Mouse (Mus musculus) neural tube, embryonic 13.5 days (tissue): Measurements from ENCODE around the gene Muc13. TPM values are rescaled to one million over a fixed set of nuclear protein-coding genes. Genes with fewer than 3 reads are reported as not detected.

Source experiments
- ATAC-seq: fragments of 200-750 bp; cut with Nextera tagmentation; 2 replicates; pipeline ENCODE4 v1.8.0; 2017; ENCODE audit warnings: low read depth, mild to moderate bottlenecking, moderate TSS enrichment, moderate library complexity
- H3K27ac ChIP-seq: fragments of 300-500 bp; sonication (generic); replicated peaks from 2 replicates; pipeline ENCODE4 v1.5.1; 2015; ENCODE audit warnings: moderate library complexity, mild to moderate bottlenecking, inconsistent platforms
- H3K27me3 ChIP-seq: fragments of 300-500 bp; sonication (generic); 2 replicates; pipeline ENCODE4 v1.6.1; 2015; ENCODE audit warnings: mild to moderate bottlenecking, inconsistent platforms
- H3K36me3 ChIP-seq: fragments of 300-500 bp; sonication (generic); 2 replicates; pipeline ENCODE4 v1.6.1; 2015; ENCODE audit warnings: mild to moderate bottlenecking, inconsistent platforms
- H3K4me1 ChIP-seq: fragments of 300-500 bp; sonication (generic); replicated peaks from 2 replicates; pipeline ENCODE4 v1.6.1; 2015; ENCODE audit warnings: inconsistent platforms
- H3K4me2 ChIP-seq: fragments of 300-500 bp; sonication (generic); 2 replicates; pipeline ENCODE4 v1.6.1; 2015; ENCODE audit warnings: inconsistent platforms, mild to moderate bottlenecking, moderate library complexity
- H3K4me3 ChIP-seq: fragments of 300-500 bp; sonication (generic); 2 replicates; pipeline ENCODE4 v1.5.1; 2015; ENCODE audit warnings: mild to moderate bottlenecking, inconsistent platforms
- H3K9ac ChIP-seq: fragments of 300-500 bp; sonication (generic); 2 replicates; pipeline ENCODE4 v1.6.1; 2015; ENCODE audit warnings: moderate library complexity, mild to moderate bottlenecking, inconsistent platforms
- H3K9me3 ChIP-seq: fragments of 300-500 bp; sonication (generic); 2 replicates; pipeline ENCODE4 v1.6.1; 2016; ENCODE audit warnings: inconsistent platforms
- WGBS: fragments of 180-500 bp; shearing (Covaris S2); methylation state at CpG from one replicate; pipeline ENCODE4 v1.1.7; 2015; 5-methylcytosine and 5-hydroxymethylcytosine counted together
- polyA plus RNA-seq: library from polyadenylated mRNA; unstranded; fragments of >200 nt; fragmentation: Nextera tagmentation; extraction: Ambion mirVana; gene quantifications from 2 replicates; pipeline ENCODE4 v1.2.1, GENCODE M21; 2015

The Muc13 gene
- polyA plus RNA-seq, 1 experiment from 2014 or later: not detected

DNA sequence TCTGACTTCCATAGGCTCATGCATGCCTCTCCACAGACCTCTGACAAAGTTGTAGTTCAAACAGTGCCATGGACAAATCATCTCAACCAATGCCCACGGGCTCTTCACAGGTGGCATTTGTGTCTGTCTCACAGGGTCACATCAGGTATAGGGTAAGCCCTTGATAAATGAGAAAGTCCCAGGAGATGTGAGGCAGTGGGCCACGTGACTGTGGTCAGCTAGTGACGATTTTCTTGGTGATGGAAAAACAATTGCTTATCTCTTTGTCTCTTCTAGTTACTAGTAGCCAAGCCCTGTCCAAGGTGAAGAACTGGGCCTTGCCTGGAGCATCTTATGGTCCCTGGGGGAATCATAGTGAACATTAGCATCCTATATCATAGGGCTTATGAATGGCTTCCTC is 2.9 kb downstream of the Muc13 start:
- Histone ChIP-seq H3K4me2 (no peak overlapping the region), H3K4me3 (no peak overlapping the region), H3K4me1 (no peaks in the 10 kb centered on the region), H3K27me3 (no peaks in the 10 kb centered on the region), H3K9ac (no peak overlapping the region), H3K9me3 (no peaks in the 10 kb centered on the region), H3K36me3 (no peaks in the 10 kb centered on the region), H3K27ac (no peak overlapping the region)
- no peak for ATAC-seq
- 84% methylated on average over 3 of the region's 3 CpGs for WGBS

GRCm38 (mm10) chr16:33797860-33798259 is 4.0 kb downstream of the Muc13 start:
- no peaks in the 10 kb centered on the region for H3K9me3 ChIP-seq
- no peak overlapping the region for H3K9ac ChIP-seq
- no peak overlapping the region for H3K4me2 ChIP-seq
- no peak overlapping the region for H3K4me3 ChIP-seq
- no peak overlapping the region for H3K27ac ChIP-seq
- no peak for ATAC-seq
- no peaks in the 10 kb centered on the region for H3K36me3 ChIP-seq
- H3K4me1 ChIP-seq: no peaks in the 10 kb centered on the region
- no peaks in the 10 kb centered on the region for H3K27me3 ChIP-seq
- WGBS: 44% methylated on average over 5 of the region's 5 CpGs

DNA sequence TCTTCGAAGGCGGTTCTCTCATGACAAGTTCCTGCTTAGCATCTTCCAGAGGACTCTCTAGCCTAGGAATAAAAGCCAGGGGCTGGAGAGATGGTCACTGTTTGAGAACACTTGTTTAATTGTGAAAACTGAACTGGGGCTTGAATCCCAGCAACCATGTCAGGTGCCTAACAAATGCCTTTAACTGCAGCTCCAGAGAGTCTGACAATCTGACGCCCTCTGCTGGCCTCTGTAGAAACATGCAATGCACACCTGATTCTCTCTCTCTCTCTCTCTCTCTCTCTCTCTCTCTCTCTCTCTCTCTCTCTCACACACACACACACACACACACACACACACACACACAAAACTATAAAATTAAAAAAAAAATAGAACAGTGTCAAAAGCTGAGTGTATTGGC is 16.2 kb downstream of the Muc13 start:
- Histone ChIP-seq H3K36me3 (no peaks in the 10 kb centered on the region), H3K27me3 (no peaks in the 10 kb centered on the region), H3K4me2 (no peak overlapping the region), H3K4me3 (no peak overlapping the region), H3K4me1 (no peaks in the 10 kb centered on the region), H3K9ac (no peak overlapping the region), H3K9me3 (no peaks in the 10 kb centered on the region; the same call in 1 of the 2 replicates), H3K27ac (no peak overlapping the region)
- 64% methylated on average over 3 of the region's 3 CpGs for WGBS
- no peak for ATAC-seq

GRCm38 (mm10) chr16:33818413-33819165 is 24.8 kb downstream of the Muc13 start:
- H3K36me3 ChIP-seq: no peaks in the 10 kb centered on the region
- H3K9me3 ChIP-seq: no peaks in the 10 kb centered on the region
- no peaks in the 10 kb centered on the region for H3K4me1 ChIP-seq
- WGBS: 94% methylated on average over 7 of the region's 7 CpGs
- H3K4me3 ChIP-seq: no peak overlapping the region
- H3K9ac ChIP-seq: no peak overlapping the region
- ATAC-seq: no peak
- peaks cover 7% of the 10 kb centered on the region; the same call in 1 of the 2 replicates for H3K27me3 ChIP-seq
- H3K27ac ChIP-seq: no peak overlapping the region
- no peak overlapping the region for H3K4me2 ChIP-seq

DNA sequence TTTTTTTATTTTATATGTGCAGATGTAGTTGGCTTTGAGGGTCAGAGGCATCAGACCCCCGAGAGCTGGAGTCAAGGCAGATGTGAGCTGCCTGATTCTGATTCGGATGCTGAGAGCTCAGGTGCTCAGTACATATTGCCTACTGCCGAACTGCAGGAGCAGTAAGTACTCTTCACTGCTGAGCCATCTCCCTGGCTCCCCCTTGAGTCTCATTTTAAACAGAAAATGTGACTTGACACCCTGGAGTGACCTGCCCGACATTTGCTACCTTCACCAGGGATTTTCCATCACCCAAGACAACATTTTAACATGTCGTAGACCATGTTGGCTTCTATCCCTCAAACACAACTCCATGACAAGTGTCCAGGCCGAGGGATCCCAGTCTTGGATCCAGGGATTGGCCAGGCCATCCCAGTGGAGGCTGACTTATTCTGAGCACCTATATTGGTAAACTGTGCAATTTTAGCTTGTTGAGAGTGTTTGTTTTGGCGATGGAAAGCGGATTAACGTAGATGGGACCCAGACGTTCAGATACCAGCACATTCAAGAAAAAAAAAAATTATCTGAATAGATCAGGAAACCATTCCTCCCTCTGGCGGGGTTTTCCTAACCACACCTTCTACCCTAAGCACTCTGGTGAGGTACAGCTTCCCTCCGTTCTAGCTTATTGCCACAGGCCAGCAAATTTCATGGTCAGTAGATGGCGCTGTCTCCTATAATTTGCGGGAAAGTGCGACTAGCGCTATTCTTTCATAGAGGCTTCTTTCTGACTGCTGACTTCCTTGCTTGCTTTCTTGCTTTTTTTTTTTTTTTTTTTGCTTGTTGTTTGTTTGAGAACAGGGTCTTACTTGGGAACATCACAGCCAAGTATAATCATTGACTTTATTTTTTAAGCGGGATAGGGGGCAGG is 26.7 kb downstream of the Muc13 start:
- H3K4me1 ChIP-seq: no peaks in the 10 kb centered on the region
- H3K36me3 ChIP-seq: no peaks in the 10 kb centered on the region
- ATAC-seq: 0 out of 2 replicates have a peak, but pooled peaks have one; percentile 59
- 22% methylated on average over 17 of the region's 17 CpGs for WGBS
- H3K9ac ChIP-seq: no peak overlapping the region
- H3K9me3 ChIP-seq: no peaks in the 10 kb centered on the region
- no peak overlapping the region for H3K4me3 ChIP-seq
- H3K27ac ChIP-seq: no peak overlapping the region
- H3K4me2 ChIP-seq: no peak overlapping the region
- H3K27me3 ChIP-seq: peaks cover 7% of the 10 kb centered on the region; the same call in 1 of the 2 replicates

GRCm38 (mm10) chr16:33824603-33825002 is 30.8 kb downstream of the Muc13 start:
- Histone ChIP-seq H3K27ac (no peak overlapping the region), H3K27me3 (peaks cover 27% of the 10 kb centered on the region), H3K4me3 (no peak overlapping the region), H3K9me3 (no peaks in the 10 kb centered on the region), H3K36me3 (no peaks in the 10 kb centered on the region), H3K9ac (no peak overlapping the region), H3K4me1 (peaks cover 7% of the 10 kb centered on the region), H3K4me2 (no peak overlapping the region)
- WGBS: 74% methylated on average over 6 of the region's 6 CpGs
- ATAC-seq: no peak

DNA sequence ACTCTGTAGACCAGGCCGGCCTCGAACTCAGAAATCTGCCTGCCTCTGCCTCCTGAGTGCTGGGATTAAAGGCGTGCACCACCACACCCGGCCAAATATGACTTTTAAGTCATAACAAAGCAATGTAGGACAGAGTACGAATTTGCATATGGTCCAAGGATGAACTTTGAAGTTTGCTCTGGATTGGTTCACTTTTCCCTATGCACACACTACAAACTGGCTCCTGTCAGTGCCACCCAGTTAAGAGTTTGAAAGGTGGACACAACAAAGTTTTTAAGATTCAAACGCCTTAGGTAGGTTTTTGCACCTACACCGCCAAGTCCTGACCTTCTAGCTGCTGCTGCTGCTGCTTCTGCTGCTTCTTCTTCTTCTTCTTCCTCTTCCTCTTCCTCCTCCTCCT is 34.7 kb downstream of the Muc13 start:
- Histone ChIP-seq H3K4me3 (no peak overlapping the region), H3K9ac (no peak overlapping the region), H3K4me2 (no peak overlapping the region), H3K27me3 (peaks cover 58% of the 10 kb centered on the region), H3K27ac (no peak overlapping the region), H3K4me1 (peaks cover 33% of the 10 kb centered on the region), H3K36me3 (no peaks in the 10 kb centered on the region), H3K9me3 (no peaks in the 10 kb centered on the region)
- no peak for ATAC-seq
- WGBS: 90% methylated on average over 7 of the region's 7 CpGs

DNA sequence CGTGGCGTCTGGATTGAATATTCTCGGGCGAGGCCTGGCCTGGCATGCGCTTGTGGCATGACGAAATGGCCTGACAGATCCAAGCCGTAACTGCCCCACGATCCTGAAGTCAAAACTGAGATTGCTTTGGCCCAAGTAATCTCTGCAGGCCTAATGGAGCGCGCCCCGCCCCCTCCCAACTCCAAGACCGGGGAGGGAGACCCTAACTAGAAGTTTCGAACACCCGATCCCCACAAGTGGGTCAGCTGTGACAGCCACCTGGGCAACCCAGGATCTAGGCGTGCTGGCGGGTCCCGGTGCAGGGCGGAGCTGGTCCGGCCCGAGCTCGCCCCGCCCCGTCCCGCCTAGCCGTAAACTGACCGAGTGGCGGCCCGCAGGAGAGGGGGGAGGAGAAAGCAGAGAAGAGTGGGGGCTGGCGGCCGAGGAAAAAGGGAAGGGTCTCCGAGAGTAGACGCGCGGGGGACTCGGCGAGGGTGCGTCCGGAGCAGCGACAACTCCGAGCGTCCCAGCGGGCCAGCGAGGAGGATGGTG is 35.5 kb downstream of the Muc13 start, which contains the start of gene Itgb5:
Gene Itgb5 (plus strand): TSS at position 365 of the 531 bp plus-strand sequence.
- WGBS: under 1% methylated on average over 43 of the region's 43 CpGs

GRCm38 (mm10) chr16:33829842-33830511 is 36.1 kb downstream of the Muc13 start:
- H3K36me3 ChIP-seq: no peaks in the 10 kb centered on the region
- peak overlapping the region; percentile 65 for H3K27ac ChIP-seq
- peak; percentile 66 for ATAC-seq
- no peaks in the 10 kb centered on the region for H3K9me3 ChIP-seq
- WGBS: under 1% methylated on average over 75 of the region's 76 CpGs
- peaks cover 73% of the 10 kb centered on the region for H3K27me3 ChIP-seq
- H3K9ac ChIP-seq: peak overlapping the region; percentile 75
- H3K4me3 ChIP-seq: peak overlapping the region; percentile 68
- peaks cover 42% of the 10 kb centered on the region for H3K4me1 ChIP-seq
- H3K4me2 ChIP-seq: peak overlapping the region; percentile 98

More for the DNA sequence above, 35.5 kb downstream of the Muc13 start, which contains the start of gene Itgb5:
- Histone ChIP-seq H3K27me3 (peaks cover 67% of the 10 kb centered on the region), H3K4me1 (peaks cover 42% of the 10 kb centered on the region), H3K36me3 (no peaks in the 10 kb centered on the region), H3K27ac (peak within 1 kb of the TSS; percentile 65), H3K9ac (peak within 1 kb of the TSS; percentile 75), H3K4me2 (peak within 1 kb of the TSS; percentile 98), H3K4me3 (peak within 1 kb of the TSS; percentile 68), H3K9me3 (no peaks in the 10 kb centered on the region)
- ATAC-seq: peak; percentile 69

GRCm38 (mm10) chr16:33830512-33831105 is 36.8 kb downstream of the Muc13 start:
- ATAC-seq: no peak
- H3K27ac ChIP-seq: no peak overlapping the region
- WGBS: 2% methylated on average over 18 of the region's 18 CpGs
- peak overlapping the region; percentile 98 for H3K4me2 ChIP-seq
- H3K4me1 ChIP-seq: peaks cover 42% of the 10 kb centered on the region
- peak overlapping the region; percentile 75 for H3K9ac ChIP-seq
- no peaks in the 10 kb centered on the region for H3K9me3 ChIP-seq
- H3K27me3 ChIP-seq: peaks cover 79% of the 10 kb centered on the region
- peak overlapping the region; percentile 68 for H3K4me3 ChIP-seq
- H3K36me3 ChIP-seq: no peaks in the 10 kb centered on the region

DNA sequence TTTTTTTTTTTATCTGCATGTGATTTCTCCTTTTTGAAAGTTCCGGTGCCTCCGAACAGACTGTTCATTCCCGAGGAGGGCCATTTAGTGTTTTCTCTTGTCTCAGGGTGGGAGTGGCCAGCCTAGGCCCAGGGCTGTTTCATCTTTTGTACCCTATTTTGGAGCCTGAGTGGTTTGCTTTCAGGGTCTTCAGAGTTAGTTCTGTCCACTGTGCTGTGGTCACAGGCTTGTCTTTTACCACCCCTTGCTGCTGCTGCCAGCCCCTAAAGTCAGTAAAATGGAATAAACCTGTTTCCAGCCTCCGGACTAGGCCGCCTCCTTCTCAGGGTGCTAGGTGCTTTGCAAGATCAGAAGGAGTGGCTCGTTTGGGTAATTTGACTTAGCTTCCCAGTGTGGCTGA is 38.2 kb downstream of the Muc13 start:
- peaks cover 42% of the 10 kb centered on the region for H3K4me1 ChIP-seq
- no peaks in the 10 kb centered on the region for H3K36me3 ChIP-seq
- no peaks in the 10 kb centered on the region for H3K9me3 ChIP-seq
- peak overlapping the region; percentile 35; the same call in 1 of the 2 replicates for H3K27ac ChIP-seq
- H3K4me3 ChIP-seq: no peak overlapping the region
- WGBS: 34% methylated on average over 6 of the region's 6 CpGs
- H3K4me2 ChIP-seq: no peak overlapping the region
- ATAC-seq: no peak
- peaks cover 86% of the 10 kb centered on the region for H3K27me3 ChIP-seq
- H3K9ac ChIP-seq: no peak overlapping the region
